Mouse (Mus musculus): ENCODE measurements around the gene St13. TPM values are rescaled to one million over a fixed set of nuclear protein-coding genes. Genes with fewer than 3 reads are reported as not detected.

The St13 gene
- polyA plus RNA-seq, 1 experiment from 2014 or later, result 220 TPM

Other genes starting within 250 kb of the St13 start
- gene Mrtfa, start 209.3 kb downstream of the St13 start, polyA plus RNA-seq (2014; fragmentation: Nextera tagmentation; extraction: Ambion mirVana), result 15.5 and 18.4 TPM in 2 replicates
- gene Mchr1, start 164.6 kb downstream of the St13 start, polyA plus RNA-seq (2014; fragmentation: Nextera tagmentation; extraction: Ambion mirVana), result 0.21 and 0.76 TPM in 2 replicates
- gene Slc25a17, start 39.3 kb downstream of the St13 start, polyA plus RNA-seq (2014; fragmentation: Nextera tagmentation; extraction: Ambion mirVana), result 119 and 125 TPM in 2 replicates
- gene Xpnpep3, start 61 bp upstream of the St13 start, polyA plus RNA-seq (2014; fragmentation: Nextera tagmentation; extraction: Ambion mirVana), result 5.7 and 7.6 TPM in 2 replicates
- gene Dnajb7, start 8.2 kb upstream of the St13 start, polyA plus RNA-seq (2014; fragmentation: Nextera tagmentation; extraction: Ambion mirVana), result 0.45 and 0.96 TPM in 2 replicates
- gene Rbx1, start 66.2 kb upstream of the St13 start, polyA plus RNA-seq (2014; fragmentation: Nextera tagmentation; extraction: Ambion mirVana), result 521 and 534 TPM in 2 replicates
- gene Ep300, start 185.3 kb upstream of the St13 start, polyA plus RNA-seq (2014; fragmentation: Nextera tagmentation; extraction: Ambion mirVana), result 24.5 and 25.0 TPM in 2 replicates

All from embryonic facial prominence, embryonic 11.5 days (tissue).